Mouse (Mus musculus) hindbrain, embryonic 12.5 days (tissue): Measurements from ENCODE around the gene Spred1. TPM values are rescaled to one million over a fixed set of nuclear protein-coding genes. Genes with fewer than 3 reads are reported as not detected.

Source experiments
- ATAC-seq: fragments of 200-750 bp; cut with Nextera tagmentation; 2 replicates; pipeline ENCODE4 v1.8.0; 2017; ENCODE audit warnings: moderate TSS enrichment; ENCODE audit not compliant: low FRiP score
- H3K27ac ChIP-seq: fragments of 300-500 bp; sonication (generic); 2 replicates; pipeline ENCODE4 v1.5.1; 2016; ENCODE audit warnings: mild to moderate bottlenecking
- H3K27me3 ChIP-seq: fragments of 300-500 bp; sonication (generic); 2 replicates; pipeline ENCODE4 v1.6.1; 2016; ENCODE audit warnings: mild to moderate bottlenecking
- H3K36me3 ChIP-seq: fragments of 300-500 bp; sonication (generic); 2 replicates; pipeline ENCODE4 v1.6.1; 2016; ENCODE audit warnings: mild to moderate bottlenecking
- H3K4me1 ChIP-seq: fragments of 300-500 bp; sonication (generic); 2 replicates; pipeline ENCODE4 v1.6.1; 2016
- H3K4me2 ChIP-seq: fragments of 300-500 bp; sonication (generic); replicated peaks from 2 replicates; pipeline ENCODE4 v1.6.1; 2016; ENCODE audit warnings: mild to moderate bottlenecking
- H3K4me3 ChIP-seq: fragments of 300-500 bp; sonication (generic); 2 replicates; pipeline ENCODE4 v1.5.1; 2016; ENCODE audit warnings: mild to moderate bottlenecking
- H3K9ac ChIP-seq: fragments of 300-500 bp; sonication (generic); 2 replicates; pipeline ENCODE4 v1.6.1; 2016; ENCODE audit warnings: mild to moderate bottlenecking, moderate library complexity
- H3K9me3 ChIP-seq: fragments of 300-500 bp; sonication (generic); replicated peaks from 2 replicates; pipeline ENCODE4 v1.6.1; 2016; ENCODE audit warnings: mild to moderate bottlenecking
- WGBS: fragments of 180-500 bp; shearing (Covaris S2); methylation state at CpG from one replicate; pipeline ENCODE4 v1.1.7; 2016; 5-methylcytosine and 5-hydroxymethylcytosine counted together
- polyA plus RNA-seq: library from polyadenylated mRNA; unstranded; fragments of >200 nt; fragmentation: Nextera tagmentation; extraction: Ambion mirVana; gene quantifications from 2 replicates; pipeline ENCODE4 v1.2.1, GENCODE M21; 2016

The Spred1 gene
- polyA plus RNA-seq, 1 experiment from 2014 or later, result 23.4 TPM

GRCm38 (mm10) chr2:117099316-117099715, 21.9 kb upstream of the Spred1 start:
- H3K4me2 ChIP-seq, result no peak overlapping the region
- no peak overlapping the region for H3K9ac ChIP-seq
- H3K27me3 ChIP-seq, result no peaks in the 10 kb centered on the region; the same call in 1 of the 2 replicates
- WGBS, result 52% methylated on average over 10 of the region's 10 CpGs
- H3K4me1 ChIP-seq, result peaks cover 4% of the 10 kb centered on the region; the same call in 1 of the 2 replicates
- no peaks in the 10 kb centered on the region for H3K36me3 ChIP-seq
- no peak for ATAC-seq
- no peaks in the 10 kb centered on the region for H3K9me3 ChIP-seq
- no peak overlapping the region for H3K4me3 ChIP-seq
- no peak overlapping the region for H3K27ac ChIP-seq

- Histone ChIP-seq H3K36me3 (no peaks in the 10 kb centered on the region), H3K4me2 (no peak overlapping the region), H3K4me1 (peaks cover 4% of the 10 kb centered on the region), H3K9me3 (no peaks in the 10 kb centered on the region), H3K4me3 (no peak overlapping the region), H3K27ac (no peak overlapping the region), H3K9ac (no peak overlapping the region), H3K27me3 (no peaks in the 10 kb centered on the region)
- no peak for ATAC-seq
- 10% methylated on average over 4 of the region's 4 CpGs for WGBS
Measured at GRCm38 (mm10) chr2:117103461-117103860, 17.7 kb upstream of the Spred1 start.

- no peak overlapping the region for H3K4me2 ChIP-seq
- no peak overlapping the region for H3K27ac ChIP-seq
- H3K27me3 ChIP-seq, result no peaks in the 10 kb centered on the region
- peaks cover 4% of the 10 kb centered on the region for H3K4me1 ChIP-seq
- H3K4me3 ChIP-seq, result no peak overlapping the region
- H3K36me3 ChIP-seq, result no peaks in the 10 kb centered on the region
- 82% methylated on average over 7 of the region's 7 CpGs for WGBS
- ATAC-seq, result no peak
- no peak overlapping the region for H3K9ac ChIP-seq
- H3K9me3 ChIP-seq, result no peaks in the 10 kb centered on the region
Measured at GRCm38 (mm10) chr2:117105407-117105806, 15.8 kb upstream of the Spred1 start.

GRCm38 (mm10) chr2:117108059-117108458, 13.1 kb upstream of the Spred1 start:
- Histone ChIP-seq H3K9ac (no peak overlapping the region), H3K27ac (no peak overlapping the region), H3K4me1 (peaks cover 4% of the 10 kb centered on the region), H3K4me3 (no peak overlapping the region), H3K27me3 (no peaks in the 10 kb centered on the region), H3K36me3 (no peaks in the 10 kb centered on the region), H3K9me3 (no peaks in the 10 kb centered on the region), H3K4me2 (no peak overlapping the region)
- 53% methylated on average over 4 of the region's 4 CpGs for WGBS
- no peak for ATAC-seq

GRCm38 (mm10) chr2:117109296-117109695, 11.9 kb upstream of the Spred1 start:
- 83% methylated on average over 2 of the region's 2 CpGs for WGBS
- Histone ChIP-seq H3K36me3 (no peaks in the 10 kb centered on the region), H3K27me3 (no peaks in the 10 kb centered on the region), H3K9ac (no peak overlapping the region), H3K9me3 (no peaks in the 10 kb centered on the region), H3K27ac (no peak overlapping the region), H3K4me3 (no peak overlapping the region), H3K4me1 (no peaks in the 10 kb centered on the region; the same call in 1 of the 2 replicates), H3K4me2 (no peak overlapping the region)
- ATAC-seq, result no peak

- Histone ChIP-seq H3K27me3 (no peaks in the 10 kb centered on the region), H3K27ac (no peak overlapping the region), H3K9me3 (no peaks in the 10 kb centered on the region), H3K4me3 (no peak overlapping the region), H3K4me1 (no peaks in the 10 kb centered on the region), H3K36me3 (no peaks in the 10 kb centered on the region), H3K4me2 (no peak overlapping the region), H3K9ac (no peak overlapping the region)
- WGBS, result 62% methylated on average over 6 of the region's 6 CpGs
- ATAC-seq, result no peak
Measured at GRCm38 (mm10) chr2:117110355-117110866, 10.8 kb upstream of the Spred1 start.

GRCm38 (mm10) chr2:117113262-117113661, 7.9 kb upstream of the Spred1 start:
- no peak for ATAC-seq
- WGBS, result 91% methylated on average over 2 of the region's 2 CpGs
- Histone ChIP-seq H3K27me3 (no peaks in the 10 kb centered on the region), H3K27ac (no peak overlapping the region), H3K9ac (no peak overlapping the region), H3K36me3 (no peaks in the 10 kb centered on the region), H3K4me2 (no peak overlapping the region), H3K4me3 (no peak overlapping the region), H3K9me3 (no peaks in the 10 kb centered on the region), H3K4me1 (no peaks in the 10 kb centered on the region)

GRCm38 (mm10) chr2:117113762-117114161, 7.4 kb upstream of the Spred1 start:
- H3K27ac ChIP-seq, result no peak overlapping the region
- H3K4me2 ChIP-seq, result no peak overlapping the region
- no peak overlapping the region for H3K9ac ChIP-seq
- no peaks in the 10 kb centered on the region for H3K27me3 ChIP-seq
- ATAC-seq, result no peak
- H3K36me3 ChIP-seq, result no peaks in the 10 kb centered on the region
- WGBS, result 68% methylated on average over 4 of the region's 4 CpGs
- no peaks in the 10 kb centered on the region for H3K4me1 ChIP-seq
- H3K4me3 ChIP-seq, result no peak overlapping the region
- no peaks in the 10 kb centered on the region for H3K9me3 ChIP-seq

- Histone ChIP-seq H3K27ac (no peak overlapping the region), H3K4me3 (no peak overlapping the region), H3K4me1 (peaks cover 10% of the 10 kb centered on the region), H3K36me3 (no peaks in the 10 kb centered on the region), H3K9ac (no peak overlapping the region), H3K9me3 (no peaks in the 10 kb centered on the region), H3K27me3 (no peaks in the 10 kb centered on the region), H3K4me2 (no peak overlapping the region)
- no peak for ATAC-seq
- WGBS, result 45% methylated on average over 2 of the region's 2 CpGs
Measured at GRCm38 (mm10) chr2:117118516-117118915, 2.7 kb upstream of the Spred1 start.

- H3K36me3 ChIP-seq, result no peaks in the 10 kb centered on the region
- H3K4me2 ChIP-seq, result peak overlapping the region; percentile 73
- peak overlapping the region; percentile 100 for H3K27ac ChIP-seq
- no peaks in the 10 kb centered on the region for H3K9me3 ChIP-seq
- H3K9ac ChIP-seq, result peak overlapping the region; percentile 99
- 3% methylated on average over 30 of the region's 30 CpGs for WGBS
- H3K4me1 ChIP-seq, result peaks cover 14% of the 10 kb centered on the region
- ATAC-seq, result peak; percentile 60
- peak overlapping the region; percentile 99 for H3K4me3 ChIP-seq
- H3K27me3 ChIP-seq, result no peaks in the 10 kb centered on the region
Measured at GRCm38 (mm10) chr2:117119291-117120245, 1.6 kb upstream of the Spred1 start.

GRCm38 (mm10) chr2:117120246-117121211, 645 bp upstream of the Spred1 start:
- H3K27ac ChIP-seq, result peak overlapping the region; percentile 100
- WGBS, result under 1% methylated on average over 93 of the region's 101 CpGs
- H3K9me3 ChIP-seq, result no peaks in the 10 kb centered on the region
- H3K36me3 ChIP-seq, result no peaks in the 10 kb centered on the region
- H3K4me2 ChIP-seq, result peak overlapping the region; percentile 73
- peak; percentile 80 for ATAC-seq
- peaks cover 14% of the 10 kb centered on the region for H3K4me1 ChIP-seq
- peak overlapping the region; percentile 99 for H3K9ac ChIP-seq
- peak overlapping the region; percentile 99 for H3K4me3 ChIP-seq
- no peaks in the 10 kb centered on the region for H3K27me3 ChIP-seq
